Mouse (Mus musculus) embryonic fibroblast, embryonic 13.5 days (primary cell): Measurements from ENCODE around the gene Cdk17. TPM values are rescaled to one million over a fixed set of nuclear protein-coding genes. Genes with fewer than 3 reads are reported as not detected.
"Not testable (repeated sequence)": the region's sequence is repeated elsewhere in the genome, so short reads cannot be mapped to it uniquely, and the experiment has no call there.

Experiments used
- H3K27ac ChIP-seq: 2 replicates; pipeline ENCODE4 v1.5.1; 2012; ENCODE audit warnings: low read length, control low read depth, inconsistent platforms; ENCODE audit not compliant: insufficient read depth
- H3K4me1 ChIP-seq: 2 replicates; pipeline ENCODE4 v1.6.1; 2011; ENCODE audit warnings: low read length; ENCODE audit not compliant: control insufficient read depth, insufficient read depth
- H3K4me3 ChIP-seq: 2 replicates; pipeline ENCODE4 v1.5.1; 2011; ENCODE audit warnings: mild to moderate bottlenecking, control low read depth, low read length; ENCODE audit not compliant: insufficient read depth
- CTCF ChIP-seq: IDR thresholded peaks from 2 replicates; pipeline ENCODE4 v1.5.1; 2011; ENCODE audit warnings: mild to moderate bottlenecking, control low read depth, low read length, moderate library complexity, borderline replicate concordance; ENCODE audit not compliant: insufficient read depth
- POLR2A ChIP-seq: IDR thresholded peaks from 2 replicates; pipeline ENCODE4 v1.6.1; 2011; ENCODE audit warnings: low read depth, mild to moderate bottlenecking, control low read depth, low read length, moderate library complexity
- polyA plus RNA-seq: library from polyadenylated mRNA; stranded (reverse); fragments of >200 nt; gene quantifications from 2 replicates; pipeline ENCODE4 v1.2.4, GENCODE M21; 2011; ENCODE audit warnings: low read depth; ENCODE audit not compliant: missing spikeins, insufficient read length

The Cdk17 gene
- polyA plus RNA-seq, 1 experiment, result 35.1 TPM

GRCm38 (mm10) chr10:93142600-93143284 is 17.9 kb upstream of the Cdk17 start:
- Histone ChIP-seq H3K4me1 (peaks cover 12% of the 10 kb centered on the region), H3K27ac (no peak overlapping the region), H3K4me3 (no peak overlapping the region)
- TF ChIP-seq POLR2A, result no peak
- TF ChIP-seq CTCF, result no peak

GRCm38 (mm10) chr10:93143285-93143985 is 17.2 kb upstream of the Cdk17 start:
- H3K4me1 ChIP-seq, result peaks cover 6% of the 10 kb centered on the region
- no peak overlapping the region for H3K4me3 ChIP-seq
- TF ChIP-seq POLR2A (no peak), CTCF (no peak)
- no peak overlapping the region for H3K27ac ChIP-seq

GRCm38 (mm10) chr10:93143986-93144314 is 16.7 kb upstream of the Cdk17 start:
- Histone ChIP-seq H3K4me1 (peaks cover 5% of the 10 kb centered on the region), H3K27ac (no peak overlapping the region), H3K4me3 (no peak overlapping the region)
- TF ChIP-seq POLR2A (no peak), CTCF (no peak)

- Histone ChIP-seq H3K27ac (no peak overlapping the region), H3K4me3 (no peak overlapping the region), H3K4me1 (peaks cover 5% of the 10 kb centered on the region)
- TF ChIP-seq POLR2A, result no peak
- TF ChIP-seq CTCF, result no peak
These were observed 16.1 kb upstream of the Cdk17 start for GRCm38 (mm10) chr10:93144579-93144978.

GRCm38 (mm10) chr10:93145088-93145487 is 15.6 kb upstream of the Cdk17 start:
- no peak overlapping the region for H3K27ac ChIP-seq
- H3K4me3 ChIP-seq, result no peak overlapping the region
- no peak for TF ChIP-seq POLR2A
- TF ChIP-seq CTCF, result no peak
- H3K4me1 ChIP-seq, result peaks cover 2% of the 10 kb centered on the region; the same call in 1 of the 2 replicates

- TF ChIP-seq CTCF (no peak), POLR2A (no peak)
- Histone ChIP-seq H3K4me1 (peaks cover 2% of the 10 kb centered on the region; the same call in 1 of the 2 replicates), H3K4me3 (no peak overlapping the region), H3K27ac (no peak overlapping the region)
These were observed 14.1 kb upstream of the Cdk17 start for GRCm38 (mm10) chr10:93146601-93147000.

- Histone ChIP-seq H3K27ac (no peak overlapping the region), H3K4me1 (peaks cover 2% of the 10 kb centered on the region; the same call in 1 of the 2 replicates), H3K4me3 (no peak overlapping the region)
- no peak for TF ChIP-seq POLR2A
- no peak for TF ChIP-seq CTCF
These were observed 13.0 kb upstream of the Cdk17 start for GRCm38 (mm10) chr10:93147691-93148090.

GRCm38 (mm10) chr10:93149597-93149996 is 11.1 kb upstream of the Cdk17 start:
- Histone ChIP-seq H3K4me3 (no peak overlapping the region), H3K4me1 (peaks cover under 1% of the 10 kb centered on the region; the same call in 1 of the 2 replicates), H3K27ac (no peak overlapping the region)
- TF ChIP-seq CTCF, result no peak
- TF ChIP-seq POLR2A, result no peak

- H3K4me1 ChIP-seq, result no peaks in the 10 kb centered on the region
- no peak for TF ChIP-seq POLR2A
- no peak for TF ChIP-seq CTCF
- no peak overlapping the region for H3K27ac ChIP-seq
- H3K4me3 ChIP-seq, result no peak overlapping the region
These were observed 8.9 kb upstream of the Cdk17 start for GRCm38 (mm10) chr10:93151775-93152174.

GRCm38 (mm10) chr10:93152698-93153097 is 8.0 kb upstream of the Cdk17 start:
- H3K27ac ChIP-seq, result no peak overlapping the region
- H3K4me3 ChIP-seq, result no peak overlapping the region
- TF ChIP-seq CTCF (no peak), POLR2A (no peak)
- no peaks in the 10 kb centered on the region for H3K4me1 ChIP-seq

- H3K4me1 ChIP-seq, H3K4me3 ChIP-seq, H3K27ac ChIP-seq: not testable (repeated sequence)
These were observed 7.3 kb upstream of the Cdk17 start for GRCm38 (mm10) chr10:93153404-93153803.
